In the genomic region with DNA sequence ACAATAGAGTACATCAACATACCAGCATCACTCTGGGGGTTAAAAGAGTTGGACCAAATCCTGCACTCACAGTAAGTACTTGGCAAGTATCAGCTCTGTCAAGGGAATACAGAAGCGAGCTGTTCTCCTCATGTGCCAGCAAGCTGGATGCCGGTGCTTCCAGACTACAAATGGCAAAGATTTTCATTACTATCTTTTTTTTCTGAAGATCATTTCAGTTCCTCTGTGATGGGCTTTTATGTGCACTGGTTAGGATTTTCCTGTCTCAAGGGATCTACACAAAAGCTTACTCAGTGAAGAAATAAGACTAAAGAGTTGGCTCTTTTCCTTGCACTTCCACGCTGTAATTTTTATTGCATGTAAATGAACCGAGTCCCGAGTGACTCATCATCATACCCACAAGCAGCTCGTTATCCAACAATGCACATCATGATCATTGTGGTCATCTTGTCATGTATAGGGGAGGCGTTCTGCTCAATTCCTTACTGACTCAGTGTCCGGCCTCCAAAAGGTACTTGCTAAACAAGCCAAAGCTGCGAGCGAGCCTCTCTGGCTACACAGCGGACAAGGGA, we compare ENCODE assay signal across 10 mouse cellular contexts. TPM values are rescaled to one million over a fixed set of nuclear protein-coding genes. Genes with fewer than 3 reads are reported as not detected.
DNase-seq lines count a peak whose midpoint lies in the region; ATAC-seq and TF ChIP-seq lines count a peak whose summit lies in the region.
"Had no signal": no experiment of that assay in that cellular context is flagged by ENCODE, and none has a peak within 500 bp of the region (broad histone marks: within the 10 kb centered on the region; RNA-seq: fewer than 3 reads in every experiment).

No protein-coding gene starts in this region.

- no peak for TF ChIP-seq POLR2A in olfactory bulb, adult 2 months (IDR thresholded peaks at IDR 0.05; ENCODE audit: insufficient read depth, low read depth, low read length)
- no peak for TF ChIP-seq POLR2A in lung, adult 2 months (IDR thresholded peaks at IDR 0.05; ENCODE audit: borderline replicate concordance, extremely low read depth, low read depth, low read length)

- no peak overlapping the region; the same call in 1 of the 2 replicates for H3K9ac ChIP-seq in forebrain, postnatal 0 days
- H3K9ac ChIP-seq: liver, embryonic 15.5 days had no signal

- H3K27me3 ChIP-seq in forebrain, postnatal 0 days (ENCODE audit: insufficient read depth, low read length): no peaks in the 10 kb centered on the region
- H3K27me3 ChIP-seq: liver, embryonic 15.5 days had no signal

- H3K4me3 ChIP-seq in layer of hippocampus, adult 2 months: peak overlapping the region; percentile 34
- no peak overlapping the region for H3K4me3 ChIP-seq in forebrain, postnatal 0 days (ENCODE audit: low read depth, low read length)
- no peak overlapping the region for H3K4me3 ChIP-seq in olfactory bulb, adult 2 months (ENCODE audit: insufficient read depth, low read depth, low read length)
- H3K4me3 ChIP-seq in lung, adult 2 months (replicated peaks; ENCODE audit: extremely low read depth, low read depth, low read length): no peak overlapping the region
- H3K4me3 ChIP-seq: erythroblast, embryonic 14.5 days; liver, embryonic 15.5 days had no signal

- no peaks in the 10 kb centered on the region for H3K36me3 ChIP-seq in forebrain, postnatal 0 days (ENCODE audit: insufficient read depth)
- H3K36me3 ChIP-seq: G1E; liver, embryonic 15.5 days had no signal

- H3K27ac ChIP-seq in layer of hippocampus, adult 2 months: peak overlapping the region; percentile 32; the same call in 1 of the 2 replicates
- peak overlapping the region; percentile 45; the same call in 1 of the 2 replicates for H3K27ac ChIP-seq in forebrain, postnatal 0 days (ENCODE audit: low read depth, low read length)
- peak overlapping the region; percentile 23 for H3K27ac ChIP-seq in olfactory bulb, adult 2 months (ENCODE audit: insufficient read depth, low read depth, low read length)
- H3K27ac ChIP-seq: liver, embryonic 15.5 days had no signal

- TF ChIP-seq CTCF in layer of hippocampus, adult 2 months (conservative IDR thresholded peaks at IDR 0.05): no peak
- TF ChIP-seq CTCF in forebrain, postnatal 0 days (IDR thresholded peaks at IDR 0.05; ENCODE audit: low read depth): no peak
- TF ChIP-seq CTCF in olfactory bulb, adult 2 months (IDR thresholded peaks at IDR 0.05; ENCODE audit: insufficient read depth, low read depth, low read length): no peak
- TF ChIP-seq CTCF in lung, adult 2 months (IDR thresholded peaks at IDR 0.05; ENCODE audit: insufficient read depth, low read length): no peak

- ATAC-seq in forebrain, postnatal 0 days: peak; percentile 82

- H3K4me2 ChIP-seq in forebrain, postnatal 0 days (ENCODE audit: low read depth): peak overlapping the region; percentile 37
- H3K4me2 ChIP-seq: liver, embryonic 15.5 days had no signal

- H3K9me3 ChIP-seq in forebrain, postnatal 0 days (ENCODE audit: low read length): no peaks in the 10 kb centered on the region
- H3K9me3 ChIP-seq: G1E; liver, embryonic 15.5 days had no signal

- H3K4me1 ChIP-seq in forebrain, postnatal 0 days (ENCODE audit: insufficient read depth): 0 out of 2 replicates have a peak, but pooled peaks cover 7% of the 10 kb centered on the region
- peaks cover 4% of the 10 kb centered on the region for H3K4me1 ChIP-seq in olfactory bulb, adult 2 months (ENCODE audit: control insufficient read depth, insufficient read depth, low read length)
- H3K4me1 ChIP-seq in lung, adult 2 months (ENCODE audit: control insufficient read depth, insufficient read depth, low read length): no peaks in the 10 kb centered on the region
- H3K4me1 ChIP-seq: liver, embryonic 15.5 days had no signal

- DNase-seq in layer of hippocampus, adult 2 months (ENCODE audit: low spot score in 2 of 2): peak in 1 of 2 experiments; percentile 20
- no peak for DNase-seq in layer of hippocampus, postnatal 25 days (ENCODE audit: extremely low spot score in 1 of 2, low spot score in 1 of 2)
- peak; percentile 34 to 44 for DNase-seq in cerebellum, adult 18-20 months
- DNase-seq in forebrain, postnatal 0 days: peak; percentile 66
- DNase-seq in thymus, postnatal 0 days (ENCODE audit: low spot score): no peak
- no peak for DNase-seq in lung, adult 2 months

- WGBS in forebrain, postnatal 0 days: 23% methylated on average over 11 of the region's 11 CpGs
- 19% methylated on average over 11 of the region's 11 CpGs for WGBS in olfactory bulb, adult 2 months
- 67% methylated on average over 11 of the region's 11 CpGs for WGBS in lung, adult 2 months

RNA-seq across cellular contexts. Expression of gene Mtrf1l, which starts 44.4 kb away (rescaled TPM):
- 10 to 100 TPM; 10.6 to 12.0 TPM for total RNA-seq in layer of hippocampus, adult 2 months (2021)
- 10 to 100 TPM; 11.4 TPM for total RNA-seq in layer of hippocampus, postnatal 25 days (2021)
- total RNA-seq in forebrain, postnatal 0 days (2014; rRNA removed): 11.5 and 13.4 TPM in 2 replicates
- 6.6 TPM in 2 replicates for polyA plus RNA-seq in forebrain, postnatal 0 days (2015; fragmentation: Nextera tagmentation; extraction: Ambion mirVana)
- polyA plus RNA-seq in olfactory bulb, adult 2 months (2012; ENCODE audit: insufficient read depth, insufficient read length, low replicate concordance, missing spikeins): not detected in 2 replicates
- polyA plus RNA-seq in thymus, postnatal 0 days (2015; fragmentation: Nextera tagmentation; extraction: Ambion mirVana): 15.3 and 18.0 TPM in 2 replicates
- 2.4 TPM in 2 replicates for polyA plus RNA-seq in lung, adult 2 months (2012; rRNA removed)

RNA-seq across cellular contexts. Expression of gene Rgs17, which starts 54.1 kb away (rescaled TPM):
- total RNA-seq in layer of hippocampus, adult 2 months (2021): 10 to 100 TPM; 30.0 to 34.8 TPM
- total RNA-seq in layer of hippocampus, postnatal 25 days (2021): 10 to 100 TPM; 32.1 to 34.4 TPM
- total RNA-seq in forebrain, postnatal 0 days (2014; rRNA removed): 28.3 and 35.7 TPM in 2 replicates
- 18.7 and 34.5 TPM in 2 replicates for polyA plus RNA-seq in forebrain, postnatal 0 days (2015; fragmentation: Nextera tagmentation; extraction: Ambion mirVana)
- not detected in 2 replicates for polyA plus RNA-seq in olfactory bulb, adult 2 months (2012; ENCODE audit: insufficient read depth, insufficient read length, low replicate concordance, missing spikeins)
- 1.5 and 2.1 TPM in 2 replicates for polyA plus RNA-seq in thymus, postnatal 0 days (2015; fragmentation: Nextera tagmentation; extraction: Ambion mirVana)
- polyA plus RNA-seq in lung, adult 2 months (2012; rRNA removed): 0.06 and 0.09 TPM in 2 replicates
- polyA plus RNA-seq: erythroblast, embryonic 14.5 days; G1E had no signal

Comparison
In these comparisons a context has a peak if more than half of its experiments do, and no peak if none do; other contexts are left out.
1. DNase-seq: peak in cerebellum, adult 18-20 months (2 of 2) and forebrain, postnatal 0 days (single experiment); none in layer of hippocampus, postnatal 25 days (0 of 2), thymus, postnatal 0 days (single experiment) and lung, adult 2 months (single experiment).
2. Peak in every context shown above with its lines, with median percentiles within 50 percentile points of each other: H3K27ac ChIP-seq.